Mouse (Mus musculus) heart, embryonic 15.5 days (tissue): ENCODE data around the gene Bhlhe41. TPM values are rescaled to one million over a fixed set of nuclear protein-coding genes. Genes with fewer than 3 reads are reported as not detected.

ENCODE experiments used
- ATAC-seq: fragments of 200-750 bp; cut with Nextera tagmentation; replicated peaks from 2 replicates; pipeline ENCODE4 v1.8.0; 2017; ENCODE audit warnings: low read depth, moderate TSS enrichment; ENCODE audit not compliant: insufficient number of reproducible peaks, insufficient read depth, low FRiP score
- H3K27ac ChIP-seq: fragments of 300-500 bp; sonication (generic); 2 replicates; pipeline ENCODE4 v1.5.1; 2015; ENCODE audit warnings: mild to moderate bottlenecking, inconsistent platforms
- H3K27me3 ChIP-seq: fragments of 300-500 bp; sonication (generic); 2 replicates; pipeline ENCODE4 v1.6.1; 2015; ENCODE audit warnings: inconsistent platforms
- H3K36me3 ChIP-seq: fragments of 300-500 bp; sonication (generic); 2 replicates; pipeline ENCODE4 v1.6.1; 2015; ENCODE audit warnings: mild to moderate bottlenecking, inconsistent platforms
- H3K4me1 ChIP-seq: fragments of 300-500 bp; sonication (generic); replicated peaks from 2 replicates; pipeline ENCODE4 v1.6.1; 2015; ENCODE audit warnings: inconsistent platforms
- H3K4me2 ChIP-seq: fragments of 300-500 bp; sonication (generic); 2 replicates; pipeline ENCODE4 v1.6.1; 2015; ENCODE audit warnings: inconsistent platforms, mild to moderate bottlenecking, moderate library complexity
- H3K4me3 ChIP-seq: fragments of 300-500 bp; sonication (generic); 2 replicates; pipeline ENCODE4 v1.5.1; 2015; ENCODE audit warnings: mild to moderate bottlenecking, inconsistent platforms
- H3K9ac ChIP-seq: fragments of 300-500 bp; sonication (generic); 2 replicates; pipeline ENCODE4 v1.6.1; 2015; ENCODE audit warnings: mild to moderate bottlenecking, inconsistent platforms
- H3K9me3 ChIP-seq: fragments of 300-500 bp; sonication (generic); replicated peaks from 2 replicates; pipeline ENCODE4 v1.6.1; 2016; ENCODE audit warnings: inconsistent platforms
- WGBS: fragments of 180-500 bp; shearing (Covaris S2); methylation state at CpG from one replicate; pipeline ENCODE4 v1.1.7; 2015; ENCODE audit warnings: mixed read lengths; 5-methylcytosine and 5-hydroxymethylcytosine counted together
- polyA plus RNA-seq: library from polyadenylated mRNA; unstranded; fragments of >200 nt; fragmentation: Nextera tagmentation; extraction: Ambion mirVana; gene quantifications from 2 replicates; pipeline ENCODE4 v1.2.1, GENCODE M21; 2015

The Bhlhe41 gene
- polyA plus RNA-seq, 1 experiment from 2014 or later = 6.6 TPM

GRCm38 (mm10) chr6:145811174-145811573, 54.2 kb downstream of the Bhlhe41 start:
- H3K4me2 ChIP-seq = no peak overlapping the region
- ATAC-seq = no peak
- peaks cover 19% of the 10 kb centered on the region; the same call in 1 of the 2 replicates for H3K36me3 ChIP-seq

DNA sequence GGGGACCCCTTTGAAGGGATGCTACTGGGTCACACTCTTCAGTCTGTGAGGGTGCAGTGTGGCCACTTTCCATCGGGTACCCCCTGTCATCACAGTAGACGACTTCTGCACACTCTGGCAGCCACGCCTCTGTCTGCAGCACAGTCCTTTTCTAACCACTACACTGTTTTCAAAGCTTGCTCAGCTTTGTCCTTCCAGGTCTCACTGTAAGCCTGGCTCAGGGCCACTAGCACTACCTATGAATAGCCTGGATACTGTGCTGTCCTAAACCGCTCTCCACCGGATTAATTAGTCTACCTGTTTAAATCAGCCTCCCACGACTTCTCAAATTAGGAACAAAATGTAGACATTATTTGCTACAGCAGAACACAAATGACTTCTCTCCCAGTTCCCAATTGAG, 55.3 kb downstream of the Bhlhe41 start:
- WGBS = 67% methylated on average over 6 of the region's 6 CpGs
- Histone ChIP-seq H3K36me3 (peaks cover 11% of the 10 kb centered on the region; the same call in 1 of the 2 replicates), H3K4me3 (no peak overlapping the region), H3K9me3 (no peaks in the 10 kb centered on the region), H3K27ac (peak overlapping the region; percentile 69), H3K27me3 (no peaks in the 10 kb centered on the region), H3K4me2 (no peak overlapping the region), H3K9ac (no peak overlapping the region), H3K4me1 (peaks cover 39% of the 10 kb centered on the region)
- ATAC-seq = peak; percentile 59; the same call in 1 of the 2 replicates

More at GRCm38 (mm10) chr6:145811174-145811573, 54.2 kb downstream of the Bhlhe41 start:
- Histone ChIP-seq H3K4me1 (peaks cover 39% of the 10 kb centered on the region), H3K27ac (no peak overlapping the region), H3K4me3 (no peak overlapping the region), H3K27me3 (no peaks in the 10 kb centered on the region), H3K9me3 (no peaks in the 10 kb centered on the region), H3K9ac (no peak overlapping the region)
- 71% methylated on average over 1 of the region's 1 CpGs for WGBS

DNA sequence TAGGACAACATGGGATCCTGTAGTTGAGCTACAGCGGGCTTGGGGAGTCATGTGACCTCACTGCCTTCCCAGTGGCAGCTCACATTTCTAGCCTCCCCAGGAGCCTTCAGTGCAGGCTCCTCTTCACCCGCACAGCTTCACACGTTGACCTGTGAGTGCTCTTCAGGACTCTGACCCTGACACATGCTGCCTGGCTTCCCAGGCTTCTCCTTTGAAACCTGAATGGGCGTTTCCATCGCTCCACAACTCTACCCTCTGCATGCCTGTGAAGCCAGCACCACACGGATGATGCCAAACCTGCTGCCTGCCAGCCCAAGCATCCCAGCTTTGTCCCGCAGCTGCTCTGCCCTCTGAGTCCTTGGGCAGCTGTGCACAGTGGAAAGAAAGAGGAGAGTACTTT, 55.8 kb downstream of the Bhlhe41 start:
- Histone ChIP-seq H3K4me1 (peaks cover 39% of the 10 kb centered on the region), H3K36me3 (peaks cover 11% of the 10 kb centered on the region; the same call in 1 of the 2 replicates), H3K9me3 (no peaks in the 10 kb centered on the region), H3K4me2 (no peak overlapping the region), H3K27me3 (no peaks in the 10 kb centered on the region), H3K4me3 (no peak overlapping the region), H3K9ac (no peak overlapping the region), H3K27ac (peak overlapping the region; percentile 69)
- 75% methylated on average over 7 of the region's 7 CpGs for WGBS
- no peak for ATAC-seq

Other genes with a start within 250 kb of the Bhlhe41 start
- gene Tuba3b, start 249.8 kb downstream of the Bhlhe41 start, polyA plus RNA-seq = 0.39 TPM in 1 of 2 replicates, not detected in the other
- 10.5 and 12.0 TPM in 2 replicates for gene Rassf8, start 118.8 kb downstream of the Bhlhe41 start, polyA plus RNA-seq
- gene Sspn, start 66.1 kb upstream of the Bhlhe41 start, polyA plus RNA-seq = 62.2 and 71.4 TPM in 2 replicates